27 mouse cellular contexts compared by ENCODE assay signal in the genomic region with DNA sequence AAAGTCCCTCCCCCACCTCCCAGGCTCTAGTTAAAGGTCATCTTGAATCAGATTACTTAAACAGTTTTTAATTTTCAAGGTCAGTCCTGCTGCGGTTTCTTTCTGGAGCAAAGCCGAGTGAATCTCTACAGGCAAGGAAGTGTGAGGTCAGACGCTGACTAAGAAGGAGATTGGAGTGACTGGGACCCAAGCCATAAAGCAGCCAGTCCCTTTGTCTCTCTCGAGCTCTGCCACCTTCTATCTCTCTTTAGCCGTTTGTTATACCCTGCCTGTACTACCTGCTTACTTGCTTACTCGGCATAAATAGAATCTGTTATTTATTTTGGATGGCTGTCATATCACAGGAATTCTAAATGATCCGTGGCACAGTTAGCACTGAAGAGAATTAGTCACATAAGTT.
DNase-seq lines count a peak whose midpoint lies in the region; ATAC-seq and TF ChIP-seq lines count a peak whose summit lies in the region.
"Had no signal": no experiment of that assay in that cellular context is flagged by ENCODE, and none has a peak within 500 bp of the region (broad histone marks: within the 10 kb centered on the region; RNA-seq: fewer than 3 reads in every experiment).

No protein-coding gene starts in this region.

- peak; percentile 13 for DNase-seq in adrenal gland, adult 2 months
- no peak for DNase-seq in adrenal gland, postnatal 4 days (ENCODE audit: low spot score in 2 of 2)
- peak; percentile 13 for DNase-seq in embryonic facial prominence, embryonic 14.5 days (ENCODE audit: low spot score)
- no peak for DNase-seq in embryonic facial prominence, embryonic 10.5 days (ENCODE audit: low spot score)
- peak; percentile 29 for DNase-seq in lung, embryonic 14.5 days
- DNase-seq in lung, postnatal 25 days (ENCODE audit: low spot score), result no peak
- no peak for DNase-seq in spleen, postnatal 10 days (ENCODE audit: low spot score in 2 of 2)
- DNase-seq: B cell, adult 2 months; embryo, embryonic 11 days; forebrain, postnatal 0 days; gastrocnemius, postnatal 25 days; heart, adult 2 months; kidney, postnatal 25 days; liver; liver, postnatal 0 days; lung, postnatal 10 days; thymus, adult 2 months; thymus, postnatal 4 days had no signal

- no peak overlapping the region for H3K4me2 ChIP-seq in embryonic facial prominence, embryonic 14.5 days (ENCODE audit: low read depth, low read length)
- H3K4me2 ChIP-seq in lung, embryonic 14.5 days, result no peak overlapping the region
- H3K4me2 ChIP-seq: heart, embryonic 15.5 days; midbrain, embryonic 11.5 days; neural tube, embryonic 15.5 days had no signal

- no peak overlapping the region for H3K9ac ChIP-seq in embryonic facial prominence, embryonic 14.5 days (ENCODE audit: low read depth, low read length)
- H3K9ac ChIP-seq in lung, embryonic 14.5 days, result no peak overlapping the region
- H3K9ac ChIP-seq: forebrain, postnatal 0 days; heart, embryonic 15.5 days; liver, postnatal 0 days; neural tube, embryonic 15.5 days had no signal

- H3K27ac ChIP-seq in embryonic facial prominence, embryonic 14.5 days (replicated peaks; ENCODE audit: low read depth, low read length), result no peak overlapping the region
- H3K27ac ChIP-seq in embryonic facial prominence, embryonic 10.5 days (replicated peaks), result no peak overlapping the region
- no peak overlapping the region for H3K27ac ChIP-seq in lung, embryonic 14.5 days (ENCODE audit: low read depth)
- H3K27ac ChIP-seq: heart, adult 2 months; heart, embryonic 15.5 days; hindbrain, embryonic 10.5 days; layer of hippocampus, adult 2 months; limb, embryonic 10.5 days; neural tube, embryonic 15.5 days; stomach, postnatal 0 days had no signal

- H3K9me3 ChIP-seq in embryonic facial prominence, embryonic 14.5 days (ENCODE audit: control insufficient read depth, low read length), result 0 out of 2 replicates have a peak, but pooled peaks cover 3% of the 10 kb centered on the region
- H3K9me3 ChIP-seq in embryonic facial prominence, embryonic 10.5 days, result no peaks in the 10 kb centered on the region
- no peaks in the 10 kb centered on the region for H3K9me3 ChIP-seq in lung, embryonic 14.5 days (ENCODE audit: low read depth, low read length)
- H3K9me3 ChIP-seq: heart, embryonic 15.5 days; hindbrain, embryonic 10.5 days; limb, embryonic 10.5 days had no signal

- H3K27me3 ChIP-seq in embryonic facial prominence, embryonic 14.5 days (replicated peaks; ENCODE audit: control insufficient read depth, insufficient read depth, low read length), result no peaks in the 10 kb centered on the region
- no peaks in the 10 kb centered on the region for H3K27me3 ChIP-seq in embryonic facial prominence, embryonic 10.5 days (replicated peaks; ENCODE audit: low read depth, poor library complexity, severe bottlenecking)
- no peaks in the 10 kb centered on the region for H3K27me3 ChIP-seq in lung, embryonic 14.5 days (ENCODE audit: insufficient read depth, low read length)
- H3K27me3 ChIP-seq: heart, embryonic 15.5 days; neural tube, embryonic 15.5 days had no signal

- no peaks in the 10 kb centered on the region for H3K36me3 ChIP-seq in embryonic facial prominence, embryonic 14.5 days (ENCODE audit: control insufficient read depth, insufficient read depth, low read length)
- H3K36me3 ChIP-seq in embryonic facial prominence, embryonic 10.5 days (replicated peaks), result no peaks in the 10 kb centered on the region
- no peaks in the 10 kb centered on the region for H3K36me3 ChIP-seq in lung, embryonic 14.5 days (ENCODE audit: insufficient read depth)
- H3K36me3 ChIP-seq: heart, embryonic 15.5 days; hindbrain, embryonic 10.5 days; limb, embryonic 10.5 days; neural tube, embryonic 15.5 days had no signal

- WGBS in embryonic facial prominence, embryonic 14.5 days, result 48% methylated on average over 7 of the region's 7 CpGs
- WGBS in embryonic facial prominence, embryonic 10.5 days, result 79% methylated on average over 7 of the region's 7 CpGs
- WGBS in lung, embryonic 14.5 days, result 35% methylated on average over 7 of the region's 7 CpGs

- H3K4me3 ChIP-seq in embryonic facial prominence, embryonic 14.5 days (ENCODE audit: low read depth, low read length), result no peak overlapping the region
- no peak overlapping the region for H3K4me3 ChIP-seq in embryonic facial prominence, embryonic 10.5 days
- H3K4me3 ChIP-seq in lung, embryonic 14.5 days (ENCODE audit: low read depth, low read length), result no peak overlapping the region
- H3K4me3 ChIP-seq: heart, adult 2 months; heart, embryonic 15.5 days; hindbrain, embryonic 10.5 days; layer of hippocampus, adult 2 months; limb, embryonic 10.5 days; neural tube, embryonic 15.5 days had no signal

- ATAC-seq in embryonic facial prominence, embryonic 14.5 days (ENCODE audit: low read depth), result no peak
- ATAC-seq in lung, embryonic 14.5 days (ENCODE audit: insufficient read depth), result no peak
- ATAC-seq: activated CD4-positive, CD25-positive, alpha-beta regulatory T cell, adult 4 months; forebrain, postnatal 0 days; intestine, postnatal 0 days; liver, postnatal 0 days had no signal

- TF ChIP-seq CTCF in lung, embryonic 14.5 days (IDR thresholded peaks at IDR 0.05; ENCODE audit: low read depth), result no peak

- no peaks in the 10 kb centered on the region for H3K4me1 ChIP-seq in embryonic facial prominence, embryonic 14.5 days (ENCODE audit: control insufficient read depth, insufficient read depth, low read length)
- H3K4me1 ChIP-seq in embryonic facial prominence, embryonic 10.5 days, result no peaks in the 10 kb centered on the region
- H3K4me1 ChIP-seq in lung, embryonic 14.5 days (ENCODE audit: insufficient read depth), result no peaks in the 10 kb centered on the region
- H3K4me1 ChIP-seq: heart, embryonic 15.5 days; hindbrain, embryonic 10.5 days; limb, embryonic 10.5 days; neural tube, embryonic 15.5 days had no signal

Comparison
In these comparisons a context has a peak if more than half of its experiments do, and no peak if none do; other contexts are left out.
1. DNase-seq: peak in adrenal gland, adult 2 months (single experiment), embryonic facial prominence, embryonic 14.5 days (single experiment) and lung, embryonic 14.5 days (single experiment); none in adrenal gland, postnatal 4 days (0 of 2), embryonic facial prominence, embryonic 10.5 days (single experiment), lung, postnatal 25 days (single experiment) and spleen, postnatal 10 days (0 of 2).